Comparison of ENCODE assay signal across 25 mouse cellular contexts in the genomic region with DNA sequence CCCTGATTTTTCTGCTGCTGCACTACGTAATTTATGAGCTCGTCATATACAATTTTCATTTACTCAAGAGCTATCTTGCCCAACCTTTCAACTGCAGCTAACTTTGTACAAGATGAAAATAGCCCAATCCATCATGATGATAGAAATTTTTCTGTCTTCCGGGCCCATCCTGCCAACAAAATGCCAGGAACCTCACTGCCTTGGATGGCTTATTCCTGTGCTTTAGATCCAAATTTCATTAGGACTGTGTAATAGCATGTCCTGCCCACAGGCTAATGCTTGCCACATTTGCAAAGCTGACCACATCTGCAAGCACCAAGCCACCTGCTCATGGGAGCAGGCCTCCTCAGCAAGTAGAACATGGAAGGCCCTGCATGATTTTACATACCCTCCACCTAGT.
DNase-seq lines count a peak whose midpoint lies in the region; ATAC-seq and TF ChIP-seq lines count a peak whose summit lies in the region.
"Had no signal": no experiment of that assay in that cellular context is flagged by ENCODE, and none has a peak within 500 bp of the region (broad histone marks: within the 10 kb centered on the region; RNA-seq: fewer than 3 reads in every experiment).

No protein-coding gene starts in this region.

- dilution Hi-C loops in CH12.LX (cut with MboI; ENCODE audit: extremely low pct_ligation_motif_present, extremely low pct_unique_long_range_greater_than_20kb, low sequenced_read_pairs), result no loop called here

- peak; percentile 40 for DNase-seq in 3T3-L1 (ENCODE audit: low read depth, low spot score)
- DNase-seq in CH12.LX (ENCODE audit: extremely low read depth), result no peak
- peak; percentile 36 for DNase-seq in adipocyte (ENCODE audit: low spot score)
- DNase-seq in gonadal fat pad, adult 2 months (ENCODE audit: low read depth), result peak; percentile 60
- no peak for DNase-seq in left cerebral cortex, postnatal 10 days (ENCODE audit: extremely low spot score in 1 of 2, low spot score in 2 of 2)
- DNase-seq in forebrain, postnatal 0 days, result no peak
- DNase-seq: adrenal gland, postnatal 10 days; cerebellum, adult 18-20 months; cerebellum, adult 9-10 months; cerebellum, postnatal 14 days; gastrocnemius, postnatal 25 days; heart, adult 11 months; heart, postnatal 14 days; heart, postnatal 4 days; kidney, adult 11 months had no signal

- H3K9ac ChIP-seq in CH12.LX (ENCODE audit: insufficient read depth, low read depth), result no peak overlapping the region
- no peak overlapping the region for H3K9ac ChIP-seq in forebrain, postnatal 0 days
- H3K9ac ChIP-seq in heart, embryonic 12.5 days, result no peak overlapping the region
- H3K9ac ChIP-seq: forebrain, embryonic 13.5 days; heart, embryonic 13.5 days; hindbrain, embryonic 14.5 days had no signal

- H3K4me1 ChIP-seq in CH12.LX (ENCODE audit: control insufficient read depth in 1 of 2, insufficient read depth in 2 of 2), result no peaks in the 10 kb centered on the region
- no peaks in the 10 kb centered on the region for H3K4me1 ChIP-seq in forebrain, postnatal 0 days (ENCODE audit: insufficient read depth)
- H3K4me1 ChIP-seq in heart, embryonic 12.5 days (replicated peaks), result no peaks in the 10 kb centered on the region
- H3K4me1 ChIP-seq: forebrain, embryonic 13.5 days; heart, embryonic 13.5 days had no signal

- H3K36me3 ChIP-seq in CH12.LX (replicated peaks in 1 of 2; ENCODE audit: control insufficient read depth in 1 of 2, insufficient read depth in 1 of 2, low read length in 1 of 2), result no peaks in the 10 kb centered on the region
- H3K36me3 ChIP-seq in forebrain, postnatal 0 days (ENCODE audit: insufficient read depth), result no peaks in the 10 kb centered on the region
- H3K36me3 ChIP-seq in heart, embryonic 12.5 days, result no peaks in the 10 kb centered on the region
- H3K36me3 ChIP-seq: G1E; heart, embryonic 13.5 days had no signal

- H3K4me2 ChIP-seq in CH12.LX (ENCODE audit: insufficient read depth, low read depth, poor library complexity, severe bottlenecking), result peak overlapping the region; percentile 84
- no peak overlapping the region for H3K4me2 ChIP-seq in forebrain, postnatal 0 days (ENCODE audit: low read depth)
- H3K4me2 ChIP-seq in heart, embryonic 12.5 days, result no peak overlapping the region
- H3K4me2 ChIP-seq: forebrain, embryonic 13.5 days; heart, embryonic 13.5 days; hindbrain, embryonic 14.5 days had no signal

- no peaks in the 10 kb centered on the region for H3K9me3 ChIP-seq in CH12.LX (replicated peaks; ENCODE audit: low read length)
- no peaks in the 10 kb centered on the region for H3K9me3 ChIP-seq in forebrain, postnatal 0 days (ENCODE audit: low read length)
- H3K9me3 ChIP-seq in heart, embryonic 12.5 days (replicated peaks), result 0 out of 2 replicates have a peak, but pooled peaks cover 5% of the 10 kb centered on the region
- H3K9me3 ChIP-seq: heart, embryonic 13.5 days had no signal

- H3K4me3 ChIP-seq in CH12.LX (replicated peaks in 1 of 3; ENCODE audit: low read depth in 2 of 3, low read length in 2 of 3, poor library complexity in 1 of 3), result no peak overlapping the region
- no peak overlapping the region for H3K4me3 ChIP-seq in forebrain, postnatal 0 days (ENCODE audit: low read depth, low read length)
- H3K4me3 ChIP-seq in heart, embryonic 12.5 days, result no peak overlapping the region
- H3K4me3 ChIP-seq: forebrain, embryonic 13.5 days; heart, embryonic 13.5 days had no signal

- TF ChIP-seq CTCF in CH12.LX (conservative IDR thresholded peaks at IDR 0.05 in 1 of 2, IDR thresholded peaks at IDR 0.05 in 1 of 2; ENCODE audit: low read depth in 2 of 2, low read length in 2 of 2), result no peak
- no peak for TF ChIP-seq CTCF in forebrain, postnatal 0 days (IDR thresholded peaks at IDR 0.05; ENCODE audit: low read depth)

- in situ Hi-C loops in CH12.LX (cut with MboI; ENCODE audit: low pct_ligation_motif_present, low pct_unique_long_range_greater_than_20kb, low sequenced_read_pairs), result no loop called here

- 91% methylated on average over 3 of the region's 3 CpGs for WGBS in forebrain, postnatal 0 days
- 85% methylated on average over 3 of the region's 3 CpGs for WGBS in heart, embryonic 12.5 days

- no peaks in the 10 kb centered on the region for H3K79me2 ChIP-seq in CH12.LX (replicated peaks; ENCODE audit: control insufficient read depth, extremely low read depth, insufficient read depth, poor library complexity, severe bottlenecking)

- TF ChIP-seq EP300 in CH12.LX (IDR thresholded peaks at IDR 0.05; ENCODE audit: low read length), result no peak

- H3K27me3 ChIP-seq in CH12.LX (replicated peaks), result peaks cover under 1% of the 10 kb centered on the region
- no peaks in the 10 kb centered on the region for H3K27me3 ChIP-seq in forebrain, postnatal 0 days (ENCODE audit: insufficient read depth, low read length)
- 0 out of 2 replicates have a peak, but pooled peaks cover 3% of the 10 kb centered on the region for H3K27me3 ChIP-seq in heart, embryonic 12.5 days (replicated peaks)
- H3K27me3 ChIP-seq: forebrain, embryonic 13.5 days; heart, embryonic 13.5 days had no signal

- intact Hi-C loops in left cerebral cortex, postnatal 10 days (cut with DNase I), result no loop called here

- no peak for ATAC-seq in forebrain, postnatal 0 days
- no peak for ATAC-seq in heart, embryonic 12.5 days (ENCODE audit: insufficient number of reproducible peaks, low FRiP score)
- ATAC-seq in megakaryocyte progenitor cell, adult 5-6 weeks (replicated peaks; ENCODE audit: poor library complexity), result no peak
- ATAC-seq: activated CD4-positive, CD25-positive, alpha-beta regulatory T cell, adult 4 months; forebrain, embryonic 13.5 days; forebrain, embryonic 16.5 days; hindbrain, postnatal 0 days; inflammation-experienced regulatory T-cells, adult 6 months had no signal

- TF ChIP-seq RAD21 in CH12.LX (IDR thresholded peaks at IDR 0.05; ENCODE audit: low read depth, low read length), result no peak

- no peak for TF ChIP-seq POLR2A in CH12.LX (IDR thresholded peaks at IDR 0.05; ENCODE audit: low read depth, low read length)

- no peak overlapping the region for H3K27ac ChIP-seq in CH12.LX (ENCODE audit: insufficient read depth, low read depth)
- no peak overlapping the region for H3K27ac ChIP-seq in forebrain, postnatal 0 days (ENCODE audit: low read depth, low read length)
- no peak overlapping the region for H3K27ac ChIP-seq in heart, embryonic 12.5 days (ENCODE audit: poor library complexity, severe bottlenecking)
- H3K27ac ChIP-seq: forebrain, embryonic 13.5 days; heart, embryonic 13.5 days; hindbrain, embryonic 14.5 days; hindbrain, postnatal 0 days had no signal

TF ChIP-seq in CH12.LX, 34 proteins besides CTCF, POLR2A, EP300 and RAD21:
- no peak for TF ChIP-seq ZNF384 (IDR thresholded peaks at IDR 0.05; ENCODE audit: low read depth, low read length)
- TF ChIP-seq TCF12 (IDR thresholded peaks at IDR 0.05; ENCODE audit: low read depth, low read length), result no peak
- TF ChIP-seq NRF1 (IDR thresholded peaks at IDR 0.05; ENCODE audit: low read depth, low read length), result no peak
- no peak for TF ChIP-seq RCOR1 (conservative IDR thresholded peaks at IDR 0.05; ENCODE audit: low read depth, low read length)
- TF ChIP-seq MXI1 (IDR thresholded peaks at IDR 0.05; ENCODE audit: low read depth, low read length), result no peak
- TF ChIP-seq BHLHE40 (IDR thresholded peaks at IDR 0.05; ENCODE audit: low read depth, low read length), result no peak
- TF ChIP-seq E2F4 (IDR thresholded peaks at IDR 0.05; ENCODE audit: insufficient replicate concordance, low read depth, low read length), result no peak
- no peak for TF ChIP-seq ZC3H11A (IDR thresholded peaks at IDR 0.05; ENCODE audit: low read depth, low read length)
- TF ChIP-seq MEF2A (IDR thresholded peaks at IDR 0.05; ENCODE audit: borderline replicate concordance, low read depth, low read length), result no peak
- no peak for TF ChIP-seq TBP (conservative IDR thresholded peaks at IDR 0.05; ENCODE audit: low read depth, low read length)
- TF ChIP-seq JUN (IDR thresholded peaks at IDR 0.05; ENCODE audit: insufficient read depth, low read depth, low read length), result no peak
- no peak for TF ChIP-seq ELF1 (IDR thresholded peaks at IDR 0.05; ENCODE audit: low read depth, low read length)
- no peak for TF ChIP-seq ZKSCAN1 (IDR thresholded peaks at IDR 0.05; ENCODE audit: borderline replicate concordance, low read depth, low read length)
- TF ChIP-seq JUND (conservative IDR thresholded peaks at IDR 0.05; ENCODE audit: low read depth, low read length), result no peak
- no peak for TF ChIP-seq ZMIZ1 (IDR thresholded peaks at IDR 0.05; ENCODE audit: low read depth, low read length)
- TF ChIP-seq MYC (IDR thresholded peaks at IDR 0.05; ENCODE audit: low read depth, low read length), result no peak

Comparison
In these comparisons a context has a peak if more than half of its experiments do, and no peak if none do; other contexts are left out.
1. DNase-seq: peak in 3T3-L1 (single experiment), adipocyte (single experiment) and gonadal fat pad, adult 2 months (single experiment); none in CH12.LX (single experiment), left cerebral cortex, postnatal 10 days (0 of 2) and forebrain, postnatal 0 days (single experiment).